Mouse (Mus musculus) ES-Bruce4 (cell line): Measurements from ENCODE around the gene Btrc. TPM values are rescaled to one million over a fixed set of nuclear protein-coding genes. Genes with fewer than 3 reads are reported as not detected.

Experiments
- H3K27ac ChIP-seq: 2 replicates; pipeline ENCODE4 v1.5.1; 2012; ENCODE audit warnings: low read length, inconsistent platforms; ENCODE audit not compliant: insufficient read depth
- H3K27me3 ChIP-seq: 2 replicates; pipeline ENCODE4 v1.6.1; 2012; ENCODE audit warnings: mild to moderate bottlenecking, low read length, inconsistent platforms; ENCODE audit not compliant: control insufficient read depth, poor library complexity, insufficient read depth, severe bottlenecking
- H3K36me3 ChIP-seq: 2 replicates; pipeline ENCODE4 v1.6.1; 2012; ENCODE audit warnings: inconsistent platforms, mild to moderate bottlenecking, low read length, moderate library complexity; ENCODE audit not compliant: control insufficient read depth, poor library complexity, insufficient read depth, severe bottlenecking
- H3K4me1 ChIP-seq: one replicate; pipeline ENCODE4 v1.8.1; 2011; ENCODE audit warnings: low read length; ENCODE audit not compliant: control insufficient read depth, insufficient read depth
- H3K4me3 ChIP-seq: 2 replicates; pipeline ENCODE4 v1.5.1; 2011; ENCODE audit warnings: low read depth, mild to moderate bottlenecking, low read length
- H3K9ac ChIP-seq: 2 replicates; pipeline ENCODE4 v1.6.1; 2012; ENCODE audit warnings: low read depth, mild to moderate bottlenecking, inconsistent platforms; ENCODE audit not compliant: poor library complexity, severe bottlenecking
- H3K9me3 ChIP-seq: replicated peaks from 2 replicates; pipeline ENCODE4 v1.6.1; 2012; ENCODE audit warnings: mild to moderate bottlenecking, low read length, inconsistent platforms; ENCODE audit not compliant: control insufficient read depth, poor library complexity, insufficient read depth, severe bottlenecking
- CTCF ChIP-seq: IDR thresholded peaks from one replicate; pipeline ENCODE4 v1.8.1; 2011; ENCODE audit warnings: low read depth, low read length
- EP300 ChIP-seq: IDR thresholded peaks from 2 replicates; pipeline ENCODE4 v1.6.1; 2011; ENCODE audit warnings: low read depth, low read length; ENCODE audit not compliant: insufficient read depth
- POLR2A ChIP-seq: IDR thresholded peaks from one replicate; pipeline ENCODE4 v1.8.1; 2011; ENCODE audit warnings: low read length; ENCODE audit not compliant: insufficient read depth
- polyA plus RNA-seq: library from polyadenylated mRNA; stranded (reverse); fragments of >200 nt; gene quantifications from 2 replicates; pipeline ENCODE4 v1.2.4, GENCODE M21; 2011; ENCODE audit warnings: low read depth; ENCODE audit not compliant: missing spikeins, insufficient read depth, insufficient read length

Btrc gene
- polyA plus RNA-seq, 1 experiment = 38.9 TPM

DNA sequence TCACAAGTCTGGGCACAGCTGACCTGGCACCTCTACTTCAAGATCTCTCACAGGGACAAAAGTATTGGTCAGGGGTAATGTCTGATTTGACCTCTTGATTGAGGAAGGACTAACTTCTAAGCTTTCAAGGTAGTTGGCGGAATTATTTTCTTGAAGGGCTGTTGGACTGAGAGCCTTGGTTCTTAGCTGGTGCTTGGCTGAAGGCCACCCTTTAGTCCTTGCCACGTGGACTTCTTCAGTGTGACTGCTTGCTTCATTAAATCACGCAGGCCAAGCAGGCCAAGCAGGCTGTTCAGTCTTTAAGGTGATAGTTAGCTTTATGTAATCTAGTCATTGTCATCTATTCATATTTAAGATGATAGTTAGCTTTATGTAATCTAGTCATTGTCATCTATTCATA is 49.2 kb downstream of the Btrc start:
- Histone ChIP-seq H3K4me1 (no peaks in the 10 kb centered on the region), H3K27ac (no peak overlapping the region), H3K36me3 (no peaks in the 10 kb centered on the region), H3K27me3 (no peaks in the 10 kb centered on the region), H3K4me3 (no peak overlapping the region), H3K9me3 (no peaks in the 10 kb centered on the region), H3K9ac (no peak overlapping the region)
- no peak for TF ChIP-seq CTCF
- no peak for TF ChIP-seq EP300
- no peak for TF ChIP-seq POLR2A

DNA sequence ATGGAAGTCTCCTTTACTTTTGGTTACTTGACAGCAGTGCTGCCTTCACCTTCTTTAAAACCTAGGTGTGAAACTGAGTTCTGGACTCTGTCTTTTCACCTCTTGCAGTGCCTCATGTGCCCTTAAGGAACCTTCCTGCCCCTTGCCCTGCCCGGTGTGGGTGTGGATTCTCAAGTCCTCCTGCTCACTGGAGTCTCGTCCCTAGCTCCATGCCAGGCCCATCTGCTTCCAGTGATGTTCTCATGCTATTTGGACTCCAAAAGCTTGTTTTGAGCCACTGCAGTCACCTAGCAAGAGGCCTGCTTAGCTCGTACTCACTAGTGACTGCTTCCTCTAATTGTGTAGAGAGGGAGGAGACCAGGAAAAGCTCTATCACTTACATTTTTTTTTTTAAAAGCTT is 50.4 kb downstream of the Btrc start:
- no peaks in the 10 kb centered on the region for H3K27me3 ChIP-seq
- no peak overlapping the region for H3K27ac ChIP-seq
- H3K9ac ChIP-seq = no peak overlapping the region
- H3K9me3 ChIP-seq = no peaks in the 10 kb centered on the region
- H3K4me1 ChIP-seq = no peaks in the 10 kb centered on the region
- no peaks in the 10 kb centered on the region for H3K36me3 ChIP-seq
- TF ChIP-seq POLR2A = no peak
- no peak for TF ChIP-seq EP300
- TF ChIP-seq CTCF = no peak
- no peak overlapping the region for H3K4me3 ChIP-seq

DNA sequence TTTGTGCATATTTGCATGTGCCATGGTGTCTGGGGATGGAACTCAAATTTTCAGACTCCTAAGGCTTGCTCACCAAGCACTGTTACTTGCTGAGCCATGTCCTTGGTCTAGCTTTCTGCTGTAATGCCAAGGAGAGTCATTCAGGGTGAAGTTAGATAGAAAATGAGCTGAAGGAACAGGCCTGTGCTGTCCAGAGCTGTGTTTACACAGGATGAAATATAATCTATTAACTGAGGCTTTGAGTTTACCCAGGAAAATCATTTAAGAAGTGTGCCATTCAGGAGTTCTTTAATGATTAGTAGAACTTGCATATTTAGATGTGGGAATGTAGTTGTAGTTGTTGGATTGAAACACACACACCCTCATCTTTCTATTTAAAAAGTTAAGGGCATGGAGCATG is 54.1 kb downstream of the Btrc start:
- Histone ChIP-seq H3K27me3 (no peaks in the 10 kb centered on the region), H3K9me3 (no peaks in the 10 kb centered on the region), H3K4me3 (no peak overlapping the region), H3K27ac (no peak overlapping the region), H3K36me3 (no peaks in the 10 kb centered on the region), H3K4me1 (no peaks in the 10 kb centered on the region), H3K9ac (no peak overlapping the region)
- TF ChIP-seq CTCF (no peak), EP300 (no peak), POLR2A (no peak)

DNA sequence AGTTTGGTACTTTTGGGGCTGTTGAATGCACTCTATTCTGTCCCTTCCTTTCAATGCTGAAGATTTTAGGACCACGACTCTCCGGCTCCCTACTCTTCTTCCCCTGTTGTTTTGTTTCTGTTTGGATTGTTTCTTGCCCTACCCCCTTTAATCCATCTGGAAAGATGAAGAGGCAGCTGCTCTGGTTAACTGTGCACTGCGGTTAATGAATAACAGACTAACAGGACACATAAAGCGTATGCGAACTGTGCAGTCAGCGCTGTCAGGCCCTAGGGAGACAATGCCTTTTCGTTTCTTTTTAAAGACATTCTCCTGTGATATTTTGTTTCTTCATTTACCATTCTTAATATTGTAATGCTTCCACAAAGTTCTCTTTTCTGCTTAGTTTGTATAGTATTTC is 58.7 kb downstream of the Btrc start:
- H3K9me3 ChIP-seq = no peaks in the 10 kb centered on the region
- no peak overlapping the region for H3K27ac ChIP-seq
- TF ChIP-seq POLR2A (no peak), EP300 (no peak), CTCF (no peak)

DNA sequence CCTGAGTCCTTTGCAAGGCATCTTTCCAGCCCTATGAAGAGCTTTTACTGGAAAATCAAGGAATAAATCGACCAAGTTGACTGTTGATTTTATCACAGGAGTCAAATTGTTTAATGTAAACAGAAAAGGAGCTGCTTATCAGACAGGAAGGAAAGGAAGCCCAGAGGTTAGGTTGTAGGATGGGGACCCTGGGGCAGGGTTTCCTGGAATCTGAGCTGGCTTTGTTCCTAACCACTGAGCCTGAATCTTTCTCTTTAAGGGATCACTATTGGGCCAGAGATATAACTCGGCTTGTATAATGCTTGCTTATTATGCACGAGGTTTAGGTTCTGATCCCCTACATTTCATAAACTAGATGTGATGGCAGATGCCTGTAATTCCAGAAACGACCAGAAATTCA is 64.6 kb downstream of the Btrc start:
- Histone ChIP-seq H3K4me3 (no peak overlapping the region), H3K9ac (no peak overlapping the region), H3K27me3 (no peaks in the 10 kb centered on the region), H3K36me3 (no peaks in the 10 kb centered on the region), H3K4me1 (no peaks in the 10 kb centered on the region), H3K9me3 (no peaks in the 10 kb centered on the region), H3K27ac (no peak overlapping the region)
- TF ChIP-seq CTCF (no peak), EP300 (no peak), POLR2A (no peak)

More for the DNA sequence above, 58.7 kb downstream of the Btrc start:
- no peak overlapping the region for H3K9ac ChIP-seq
- H3K27me3 ChIP-seq = no peaks in the 10 kb centered on the region
- H3K4me3 ChIP-seq = no peak overlapping the region
- no peaks in the 10 kb centered on the region for H3K4me1 ChIP-seq
- no peaks in the 10 kb centered on the region for H3K36me3 ChIP-seq

DNA sequence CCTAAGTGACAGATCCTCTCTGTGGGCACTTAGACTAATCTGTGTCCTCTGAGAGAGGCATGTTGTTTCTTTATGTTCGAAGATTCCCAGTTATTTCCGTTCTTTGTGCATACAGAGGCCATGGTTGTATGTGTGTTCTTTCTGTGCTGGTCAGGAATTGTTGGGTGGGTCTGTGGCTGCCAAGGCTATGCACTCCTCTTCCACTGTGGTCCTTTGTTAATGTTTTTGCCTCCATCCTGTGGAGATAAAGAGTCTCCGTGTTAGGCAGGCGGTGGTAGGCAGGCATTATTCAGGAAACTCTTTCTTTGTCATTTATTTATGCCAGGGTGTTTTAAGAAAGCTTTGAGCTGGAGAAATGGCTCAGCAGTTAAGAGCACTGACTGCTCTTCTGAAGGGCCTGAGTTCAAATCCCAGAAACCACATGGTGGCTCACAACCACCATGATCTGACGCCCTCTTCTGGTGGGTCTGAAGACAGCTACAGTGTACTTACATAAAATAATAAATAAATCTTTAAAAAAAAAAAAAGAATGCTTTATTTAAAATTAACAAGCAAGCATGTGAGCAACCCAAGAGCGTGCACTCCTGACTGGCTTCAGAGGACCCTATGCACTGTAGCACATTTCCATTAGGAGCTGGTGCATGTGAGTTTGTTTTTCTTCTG is 67.6 kb downstream of the Btrc start:
- Histone ChIP-seq H3K4me3 (no peak overlapping the region), H3K4me1 (no peaks in the 10 kb centered on the region), H3K27ac (no peak overlapping the region), H3K9me3 (no peaks in the 10 kb centered on the region), H3K9ac (no peak overlapping the region), H3K27me3 (no peaks in the 10 kb centered on the region), H3K36me3 (no peaks in the 10 kb centered on the region)
- TF ChIP-seq POLR2A (no peak), CTCF (no peak), EP300 (no peak)
